Mouse (Mus musculus): ENCODE data around the gene Csrnp1. TPM values are rescaled to one million over a fixed set of nuclear protein-coding genes. Genes with fewer than 3 reads are reported as not detected.

The Csrnp1 gene
- polyA plus RNA-seq, 1 experiment, result not detected

DNA sequence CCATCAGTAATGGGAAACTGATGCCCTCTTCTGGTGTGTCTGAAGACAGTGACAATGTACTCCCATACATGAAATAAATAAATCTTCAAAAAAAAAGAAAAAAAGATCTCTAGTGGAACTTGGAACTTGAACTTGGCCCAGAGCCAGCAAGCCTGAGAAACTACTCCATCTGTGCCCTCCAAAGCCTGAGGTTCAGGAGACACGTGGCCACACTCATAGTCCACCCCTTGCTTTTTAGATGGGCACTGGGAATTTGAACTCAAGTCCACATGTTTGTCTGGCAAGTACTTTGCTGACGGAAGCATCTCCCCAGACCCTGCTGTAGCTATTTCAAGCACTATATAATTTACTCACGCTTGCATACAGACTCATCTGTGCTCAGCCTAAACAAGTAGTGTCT is 19.3 kb downstream of the Csrnp1 start:
- TF ChIP-seq CTCF (IDR thresholded peaks at IDR 0.05; ENCODE audit: insufficient read depth, low read depth, low read length) (no peak), POLR2A (IDR thresholded peaks at IDR 0.05; ENCODE audit: insufficient read depth, low read depth, low read length) (no peak)
- Histone ChIP-seq H3K27ac (ENCODE audit: insufficient read depth, low read depth, low read length) (no peak overlapping the region), H3K4me3 (ENCODE audit: insufficient read depth, low read depth, low read length) (no peak overlapping the region), H3K4me1 (ENCODE audit: control insufficient read depth, insufficient read depth, low read length) (peaks cover 32% of the 10 kb centered on the region)
- 21% methylated on average over 3 of the region's 3 CpGs for WGBS

DNA sequence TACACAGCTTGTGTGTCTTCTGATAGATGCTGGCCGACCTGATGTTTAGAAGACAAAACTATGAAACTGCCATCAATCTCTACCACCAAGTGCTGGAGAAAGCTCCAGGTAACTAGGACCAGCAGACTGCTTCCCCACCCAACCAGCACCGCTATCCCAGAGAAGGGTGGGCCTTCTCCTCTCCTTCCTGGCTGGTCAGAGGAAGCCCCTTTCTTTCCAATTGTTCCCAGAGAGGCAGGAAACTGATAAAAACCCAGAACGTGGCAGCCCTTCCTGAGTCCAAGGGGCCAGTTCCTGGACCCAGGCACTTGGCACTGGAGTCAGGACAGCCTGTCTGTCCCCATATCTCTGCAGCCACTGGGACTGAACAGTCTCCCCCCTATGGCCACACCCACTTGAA is 20.3 kb downstream of the Csrnp1 start:
- H3K4me1 ChIP-seq (ENCODE audit: control insufficient read depth, insufficient read depth, low read length), result peaks cover 30% of the 10 kb centered on the region
- TF ChIP-seq CTCF (IDR thresholded peaks at IDR 0.05; ENCODE audit: insufficient read depth, low read depth, low read length) (no peak), POLR2A (IDR thresholded peaks at IDR 0.05; ENCODE audit: insufficient read depth, low read depth, low read length) (no peak)
- 93% methylated on average over 3 of the region's 3 CpGs for WGBS
- no peak overlapping the region for H3K4me3 ChIP-seq (ENCODE audit: insufficient read depth, low read depth, low read length)
- no peak overlapping the region for H3K27ac ChIP-seq (ENCODE audit: insufficient read depth, low read depth, low read length)

GRCm38 (mm10) chr9:119962987-119963667 is 21.3 kb downstream of the Csrnp1 start:
- TF ChIP-seq CTCF (IDR thresholded peaks at IDR 0.05; ENCODE audit: insufficient read depth, low read depth, low read length) (peak; percentile 64), POLR2A (IDR thresholded peaks at IDR 0.05; ENCODE audit: insufficient read depth, low read depth, low read length) (no peak)
- no peak overlapping the region for H3K4me3 ChIP-seq (ENCODE audit: insufficient read depth, low read depth, low read length)
- H3K4me1 ChIP-seq (ENCODE audit: control insufficient read depth, insufficient read depth, low read length), result peaks cover 25% of the 10 kb centered on the region
- H3K27ac ChIP-seq (ENCODE audit: insufficient read depth, low read depth, low read length), result no peak overlapping the region
- WGBS, result 49% methylated on average over 21 of the region's 21 CpGs

GRCm38 (mm10) chr9:119962216-119962615 is 22.2 kb downstream of the Csrnp1 start:
- Histone ChIP-seq H3K4me3 (ENCODE audit: insufficient read depth, low read depth, low read length) (no peak overlapping the region), H3K27ac (ENCODE audit: insufficient read depth, low read depth, low read length) (no peak overlapping the region), H3K4me1 (ENCODE audit: control insufficient read depth, insufficient read depth, low read length) (peaks cover 19% of the 10 kb centered on the region)
- TF ChIP-seq POLR2A (IDR thresholded peaks at IDR 0.05; ENCODE audit: insufficient read depth, low read depth, low read length), result no peak
- TF ChIP-seq CTCF (IDR thresholded peaks at IDR 0.05; ENCODE audit: insufficient read depth, low read depth, low read length), result no peak
- WGBS, result 75% methylated on average over 4 of the region's 4 CpGs

DNA sequence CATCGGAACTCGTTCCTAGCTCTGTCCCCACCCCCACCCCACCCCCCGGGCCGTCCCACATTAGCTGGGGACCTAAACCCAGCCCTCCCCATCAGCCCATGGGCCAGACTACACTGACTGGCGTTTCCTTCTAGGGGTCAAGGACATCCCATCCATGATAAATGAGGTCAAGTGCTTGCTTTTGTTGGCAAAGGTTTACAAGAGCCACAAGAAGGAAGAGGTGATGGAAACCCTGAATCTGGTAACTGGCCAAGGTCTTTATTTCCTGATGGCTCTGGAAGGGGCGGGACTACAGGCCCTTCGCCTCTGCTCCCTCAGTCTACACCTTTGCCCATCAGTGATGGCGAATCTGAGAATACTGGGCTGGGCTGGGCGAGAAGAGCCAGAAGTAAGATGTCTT is 25.6 kb downstream of the Csrnp1 start:
- TF ChIP-seq POLR2A (IDR thresholded peaks at IDR 0.05; ENCODE audit: insufficient read depth, low read depth, low read length), result no peak
- TF ChIP-seq CTCF (IDR thresholded peaks at IDR 0.05; ENCODE audit: insufficient read depth, low read depth, low read length), result no peak
- no peak overlapping the region for H3K4me3 ChIP-seq (ENCODE audit: insufficient read depth, low read depth, low read length)
- no peak overlapping the region for H3K27ac ChIP-seq (ENCODE audit: insufficient read depth, low read depth, low read length)
- WGBS, result 86% methylated on average over 9 of the region's 9 CpGs
- 0 out of 2 replicates have a peak, but pooled peaks cover 4% of the 10 kb centered on the region for H3K4me1 ChIP-seq (ENCODE audit: control insufficient read depth, insufficient read depth, low read length)

DNA sequence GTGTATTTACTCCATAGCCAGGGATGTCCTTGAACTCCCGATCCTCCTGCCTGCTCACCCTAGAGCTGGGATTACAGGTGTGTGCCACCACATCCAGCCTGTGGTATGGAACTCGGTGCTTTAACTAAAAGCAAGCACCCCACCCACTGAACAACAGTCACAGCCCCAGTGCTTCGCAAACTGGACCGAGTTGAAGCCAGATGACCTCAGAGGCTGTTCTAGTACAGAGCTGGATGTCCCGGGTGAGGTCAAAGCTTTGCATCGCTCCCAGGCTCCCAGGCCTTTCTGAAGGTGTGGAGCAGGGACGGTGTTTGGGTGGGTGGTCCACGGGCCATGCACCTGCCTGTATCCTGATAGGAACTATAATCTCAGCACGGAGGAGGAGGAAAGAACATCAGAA is 33.1 kb downstream of the Csrnp1 start:
- no peak for TF ChIP-seq POLR2A (IDR thresholded peaks at IDR 0.05; ENCODE audit: insufficient read depth, low read depth, low read length)
- no peak for TF ChIP-seq CTCF (IDR thresholded peaks at IDR 0.05; ENCODE audit: insufficient read depth, low read depth, low read length)
- no peak overlapping the region for H3K27ac ChIP-seq (ENCODE audit: insufficient read depth, low read depth, low read length)
- WGBS, result 90% methylated on average over 9 of the region's 9 CpGs

DNA sequence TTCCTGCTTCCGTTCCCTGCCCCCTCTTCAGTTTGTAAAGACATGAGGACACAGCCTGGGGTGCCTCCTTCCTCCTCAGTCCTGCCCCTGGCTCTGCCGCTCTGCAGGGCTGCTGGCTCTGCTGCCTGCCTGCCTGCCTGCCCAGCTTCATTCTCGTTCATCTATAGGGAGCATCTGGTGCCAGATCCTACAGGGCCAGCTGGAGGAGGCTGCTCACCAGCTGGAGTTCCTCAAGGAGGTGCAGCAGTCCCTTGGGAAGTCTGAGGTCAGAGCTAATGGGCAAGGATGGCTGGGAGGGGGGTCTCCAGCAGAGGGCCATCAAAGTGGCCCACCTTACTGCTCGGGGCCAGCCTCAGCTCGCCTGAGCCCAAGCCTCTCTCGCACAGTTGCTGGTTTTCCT is 34.0 kb downstream of the Csrnp1 start:
- no peak overlapping the region for H3K27ac ChIP-seq (ENCODE audit: insufficient read depth, low read depth, low read length)
- 54% methylated on average over 6 of the region's 6 CpGs for WGBS
- H3K4me3 ChIP-seq (ENCODE audit: insufficient read depth, low read depth, low read length), result no peak overlapping the region
- TF ChIP-seq POLR2A (IDR thresholded peaks at IDR 0.05; ENCODE audit: insufficient read depth, low read depth, low read length) (no peak), CTCF (IDR thresholded peaks at IDR 0.05; ENCODE audit: insufficient read depth, low read depth, low read length) (no peak)
- 0 out of 2 replicates have a peak, but pooled peaks cover 2% of the 10 kb centered on the region for H3K4me1 ChIP-seq (ENCODE audit: control insufficient read depth, insufficient read depth, low read length)

More for the DNA sequence above, 33.1 kb downstream of the Csrnp1 start:
- Histone ChIP-seq H3K4me1 (ENCODE audit: control insufficient read depth, insufficient read depth, low read length) (0 out of 2 replicates have a peak, but pooled peaks cover 2% of the 10 kb centered on the region), H3K4me3 (ENCODE audit: insufficient read depth, low read depth, low read length) (no peak overlapping the region)

- Histone ChIP-seq H3K4me1 (ENCODE audit: control insufficient read depth, insufficient read depth, low read length) (0 out of 2 replicates have a peak, but pooled peaks cover 2% of the 10 kb centered on the region), H3K27ac (ENCODE audit: insufficient read depth, low read depth, low read length) (no peak overlapping the region), H3K4me3 (ENCODE audit: insufficient read depth, low read depth, low read length) (no peak overlapping the region)
- 50% methylated on average over 3 of the region's 3 CpGs for WGBS
- no peak for TF ChIP-seq POLR2A (IDR thresholded peaks at IDR 0.05; ENCODE audit: insufficient read depth, low read depth, low read length)
Measured at GRCm38 (mm10) chr9:119948804-119949203, 35.7 kb downstream of the Csrnp1 start.

- TF ChIP-seq CTCF (IDR thresholded peaks at IDR 0.05; ENCODE audit: insufficient read depth, low read depth, low read length) (no peak; the same call in 1 of the 2 replicates), POLR2A (IDR thresholded peaks at IDR 0.05; ENCODE audit: insufficient read depth, low read depth, low read length) (no peak)
- no peaks in the 10 kb centered on the region for H3K4me1 ChIP-seq (ENCODE audit: control insufficient read depth, insufficient read depth, low read length)
- no peak overlapping the region for H3K4me3 ChIP-seq (ENCODE audit: insufficient read depth, low read depth, low read length)
- H3K27ac ChIP-seq (ENCODE audit: insufficient read depth, low read depth, low read length), result no peak overlapping the region
- 75% methylated on average over 12 of the region's 12 CpGs for WGBS
Measured at GRCm38 (mm10) chr9:119945173-119945900, 39.1 kb downstream of the Csrnp1 start.
